Mouse (Mus musculus): ENCODE data around the gene Srprb. TPM values are rescaled to one million over a fixed set of nuclear protein-coding genes. Genes with fewer than 3 reads are reported as not detected.

Gene Srprb
- total RNA-seq (2021) = 10 to 100 TPM; 21.8 to 24.4 TPM

- DNase-seq = peak; percentile 95
- intact Hi-C loops (cut with DNase I) = loop anchor here (10.0 kb wide), 1 partner anchor 103 kb away; the partner anchor contains the start of genes 1300017J02Rik and Topbp1
Observed at GRCm38 (mm10) chr9:103201561-103202260, at the start of gene Srprb. Gene Srprb, minus strand, starts transcription at chr9:103202137.

GRCm38 (mm10) chr9:103248618-103249017, 46.7 kb upstream of the Srprb start:
- intact Hi-C loops (cut with DNase I) = no loop called here
- no peak for DNase-seq

- intact Hi-C loops (cut with DNase I) = no loop called here
- no peak for DNase-seq
Observed at GRCm38 (mm10) chr9:103246526-103247168, 44.7 kb upstream of the Srprb start.

- intact Hi-C loops (cut with DNase I) = no loop called here
Observed at GRCm38 (mm10) chr9:103243640-103244039, 41.7 kb upstream of the Srprb start.

GRCm38 (mm10) chr9:103241206-103241605, 39.3 kb upstream of the Srprb start:
- DNase-seq = no peak
- intact Hi-C loops (cut with DNase I) = no loop called here

More at GRCm38 (mm10) chr9:103243640-103244039, 41.7 kb upstream of the Srprb start:
- DNase-seq = no peak

- intact Hi-C loops (cut with DNase I) = no loop called here
- DNase-seq = no peak
Observed at GRCm38 (mm10) chr9:103239471-103239870, 37.5 kb upstream of the Srprb start.

- intact Hi-C loops (cut with DNase I) = no loop called here
Observed at GRCm38 (mm10) chr9:103234565-103235165, 32.7 kb upstream of the Srprb start.

GRCm38 (mm10) chr9:103234059-103234458, 32.1 kb upstream of the Srprb start:
- no peak for DNase-seq
- intact Hi-C loops (cut with DNase I) = no loop called here

More at GRCm38 (mm10) chr9:103234565-103235165, 32.7 kb upstream of the Srprb start:
- no peak for DNase-seq

GRCm38 (mm10) chr9:103233006-103233395, 31.1 kb upstream of the Srprb start:
- no peak for DNase-seq
- intact Hi-C loops (cut with DNase I) = no loop called here

GRCm38 (mm10) chr9:103232232-103233005, 30.5 kb upstream of the Srprb start:
- DNase-seq = no peak

GRCm38 (mm10) chr9:103230151-103230951, 28.4 kb upstream of the Srprb start, which contains the start of the genes Gm20425 and Trf:
Gene Gm20425, minus strand, starts transcription at chr9:103230307.
Gene Trf, minus strand, starts transcription at chr9:103230444.
- DNase-seq = peak; percentile 53
- intact Hi-C loops (cut with DNase I) = no loop called here

More at GRCm38 (mm10) chr9:103232232-103233005, 30.5 kb upstream of the Srprb start:
- intact Hi-C loops (cut with DNase I) = no loop called here

- intact Hi-C loops (cut with DNase I) = no loop called here
- DNase-seq = no peak
Observed at GRCm38 (mm10) chr9:103229037-103229867, 27.3 kb upstream of the Srprb start.

- DNase-seq = no peak
- intact Hi-C loops (cut with DNase I) = no loop called here
Observed at GRCm38 (mm10) chr9:103228370-103229003, 26.6 kb upstream of the Srprb start.

- DNase-seq = no peak
- intact Hi-C loops (cut with DNase I) = no loop called here
Observed at GRCm38 (mm10) chr9:103227760-103228159, 25.8 kb upstream of the Srprb start.

GRCm38 (mm10) chr9:103226806-103227205, 24.9 kb upstream of the Srprb start:
- DNase-seq = peak; percentile 28

GRCm38 (mm10) chr9:103225464-103225863, 23.5 kb upstream of the Srprb start:
- intact Hi-C loops (cut with DNase I) = no loop called here
- DNase-seq = peak; percentile 26

More at GRCm38 (mm10) chr9:103226806-103227205, 24.9 kb upstream of the Srprb start:
- intact Hi-C loops (cut with DNase I) = no loop called here

GRCm38 (mm10) chr9:103224721-103225120, 22.8 kb upstream of the Srprb start:
- no peak for DNase-seq

GRCm38 (mm10) chr9:103214281-103214680, 12.3 kb upstream of the Srprb start:
- intact Hi-C loops (cut with DNase I) = no loop called here
- no peak for DNase-seq

More at GRCm38 (mm10) chr9:103224721-103225120, 22.8 kb upstream of the Srprb start:
- intact Hi-C loops (cut with DNase I) = no loop called here
